Mouse (Mus musculus): Measurements from ENCODE around the gene Pdia2.

GRCm38 (mm10) chr17:26229776-26230175, 30.9 kb upstream of the Pdia2 start:
- TF ChIP-seq TAL1 (IDR thresholded peaks at IDR 0.05; ENCODE audit: low read length) (no peak), GATA1 (IDR thresholded peaks at IDR 0.05; ENCODE audit: low read length) (no peak)

All from erythroblast, embryonic 14.5 days (primary cell).